Mouse (Mus musculus): ENCODE measurements around the gene Nfkbiz. TPM values are rescaled to one million over a fixed set of nuclear protein-coding genes. Genes with fewer than 3 reads are reported as not detected.

Gene Nfkbiz
- polyA plus RNA-seq, 1 experiment from 2014 or later = 3.9 TPM

- H3K9ac ChIP-seq (replicated peaks; ENCODE audit: low read length) = no peak overlapping the region
- DNase-seq (ENCODE audit: low spot score) = no peak
- H3K4me3 ChIP-seq (ENCODE audit: low read depth, low read length) = no peak overlapping the region
- H3K27me3 ChIP-seq (ENCODE audit: control insufficient read depth, insufficient read depth, low read length) = no peaks in the 10 kb centered on the region
- 77% methylated on average over 15 of the region's 15 CpGs for WGBS
- no peaks in the 10 kb centered on the region for H3K9me3 ChIP-seq (replicated peaks; ENCODE audit: control insufficient read depth, low read length)
- no peak overlapping the region; the same call in 1 of the 2 replicates for H3K4me2 ChIP-seq (ENCODE audit: low read depth, low read length)
- ATAC-seq (replicated peaks; ENCODE audit: insufficient number of reproducible peaks, low FRiP score, low TSS enrichment, low read depth) = no peak
- H3K4me1 ChIP-seq (ENCODE audit: control insufficient read depth, insufficient read depth, low read length) = no peaks in the 10 kb centered on the region
- H3K36me3 ChIP-seq (replicated peaks; ENCODE audit: control insufficient read depth, insufficient read depth, low read depth, low read length) = peaks cover 5% of the 10 kb centered on the region
- no peak overlapping the region for H3K27ac ChIP-seq (replicated peaks; ENCODE audit: low read depth, low read length)
These were observed 19.4 kb downstream of the Nfkbiz start for GRCm38 (mm10) chr16:55819186-55819861.

- H3K27me3 ChIP-seq (ENCODE audit: control insufficient read depth, insufficient read depth, low read length) = no peaks in the 10 kb centered on the region
- no peak overlapping the region for H3K27ac ChIP-seq (replicated peaks; ENCODE audit: low read depth, low read length)
- DNase-seq (ENCODE audit: low spot score) (no peak), ATAC-seq (replicated peaks; ENCODE audit: insufficient number of reproducible peaks, low FRiP score, low TSS enrichment, low read depth) (no peak)
- no peak overlapping the region for H3K9ac ChIP-seq (replicated peaks; ENCODE audit: low read length)
- no peaks in the 10 kb centered on the region for H3K9me3 ChIP-seq (replicated peaks; ENCODE audit: control insufficient read depth, low read length)
- peaks cover 5% of the 10 kb centered on the region for H3K36me3 ChIP-seq (replicated peaks; ENCODE audit: control insufficient read depth, insufficient read depth, low read depth, low read length)
- H3K4me1 ChIP-seq (ENCODE audit: control insufficient read depth, insufficient read depth, low read length) = no peaks in the 10 kb centered on the region
- 94% methylated on average over 28 of the region's 28 CpGs for WGBS
- H3K4me2 ChIP-seq (ENCODE audit: low read depth, low read length) = no peak overlapping the region
- H3K4me3 ChIP-seq (ENCODE audit: low read depth, low read length) = no peak overlapping the region
These were observed 20.8 kb downstream of the Nfkbiz start for GRCm38 (mm10) chr16:55817717-55818515.

DNA sequence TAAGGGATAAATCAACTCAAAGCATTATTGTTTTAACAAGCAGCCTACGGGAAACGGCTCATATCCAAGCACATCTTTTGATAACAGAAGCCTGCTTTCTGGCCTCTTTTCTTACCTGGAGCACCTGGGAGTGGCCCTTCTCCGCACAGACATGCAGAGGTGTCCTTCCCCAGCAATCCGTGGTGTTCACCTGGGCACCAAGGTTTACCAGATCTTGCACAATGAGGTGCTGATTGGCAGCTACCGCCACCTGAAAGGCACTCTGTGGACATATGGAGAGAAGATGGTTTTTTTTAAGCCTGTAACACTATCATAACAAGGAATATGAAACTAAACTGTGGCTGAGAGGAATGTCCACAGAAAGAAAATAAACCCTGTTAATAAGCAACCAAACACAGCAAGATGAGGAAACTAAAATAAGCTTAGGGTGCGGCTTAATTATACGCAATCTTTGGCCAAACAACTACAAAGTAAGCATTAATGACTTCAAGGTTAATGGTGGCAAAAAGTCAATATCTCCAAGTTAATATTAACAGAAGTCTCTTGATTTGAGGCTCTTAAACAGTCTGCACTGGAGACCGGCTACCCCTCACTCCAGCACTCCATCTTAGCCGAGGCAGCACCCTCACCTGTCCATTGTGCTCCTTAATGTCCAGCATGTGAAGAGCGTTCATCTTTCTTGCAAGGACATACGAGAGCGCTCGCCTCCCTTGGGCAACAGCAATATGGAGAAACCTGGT lies 22.3 kb downstream of the Nfkbiz start:
- Histone ChIP-seq H3K36me3 (replicated peaks; ENCODE audit: control insufficient read depth, insufficient read depth, low read depth, low read length) (peaks cover 5% of the 10 kb centered on the region), H3K4me3 (ENCODE audit: low read depth, low read length) (no peak overlapping the region), H3K9ac (replicated peaks; ENCODE audit: low read length) (no peak overlapping the region), H3K27me3 (ENCODE audit: control insufficient read depth, insufficient read depth, low read length) (no peaks in the 10 kb centered on the region), H3K27ac (replicated peaks; ENCODE audit: low read depth, low read length) (no peak overlapping the region), H3K9me3 (replicated peaks; ENCODE audit: control insufficient read depth, low read length) (no peaks in the 10 kb centered on the region), H3K4me1 (ENCODE audit: control insufficient read depth, insufficient read depth, low read length) (no peaks in the 10 kb centered on the region), H3K4me2 (ENCODE audit: low read depth, low read length) (no peak overlapping the region)
- DNase-seq (ENCODE audit: low spot score) = no peak
- WGBS = 93% methylated on average over 13 of the region's 13 CpGs
- ATAC-seq (replicated peaks; ENCODE audit: insufficient number of reproducible peaks, low FRiP score, low TSS enrichment, low read depth) = no peak

DNA sequence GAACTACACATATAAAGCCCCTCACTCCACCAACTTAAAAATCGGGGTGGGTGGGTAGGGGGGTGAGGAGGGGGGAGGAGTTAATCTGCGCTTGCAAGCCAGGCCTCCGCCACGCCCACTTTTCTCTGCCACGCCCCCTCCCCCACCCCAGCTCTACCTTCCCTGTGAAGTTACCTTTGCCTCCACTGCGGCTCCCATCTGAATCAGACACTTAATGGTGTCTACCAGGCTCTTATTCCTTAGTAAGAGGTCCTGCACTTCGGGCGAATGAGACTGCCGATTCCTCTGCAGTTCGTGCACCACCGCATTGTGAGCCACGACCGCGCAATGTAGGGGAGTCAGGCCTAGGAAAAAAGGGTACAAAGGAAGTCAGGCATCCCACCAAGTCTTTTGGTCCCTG lies 23.2 kb downstream of the Nfkbiz start:
- H3K27me3 ChIP-seq (ENCODE audit: control insufficient read depth, insufficient read depth, low read length) = no peaks in the 10 kb centered on the region
- no peak overlapping the region for H3K9ac ChIP-seq (replicated peaks; ENCODE audit: low read length)
- ATAC-seq (replicated peaks; ENCODE audit: insufficient number of reproducible peaks, low FRiP score, low TSS enrichment, low read depth) (no peak), DNase-seq (ENCODE audit: low spot score) (no peak)
- H3K4me3 ChIP-seq (ENCODE audit: low read depth, low read length) = no peak overlapping the region
- no peaks in the 10 kb centered on the region for H3K9me3 ChIP-seq (replicated peaks; ENCODE audit: control insufficient read depth, low read length)
- H3K4me1 ChIP-seq (ENCODE audit: control insufficient read depth, insufficient read depth, low read length) = no peaks in the 10 kb centered on the region
- H3K27ac ChIP-seq (replicated peaks; ENCODE audit: low read depth, low read length) = no peak overlapping the region
- 87% methylated on average over 14 of the region's 14 CpGs for WGBS
- no peak overlapping the region for H3K4me2 ChIP-seq (ENCODE audit: low read depth, low read length)
- H3K36me3 ChIP-seq (replicated peaks; ENCODE audit: control insufficient read depth, insufficient read depth, low read depth, low read length) = peaks cover 5% of the 10 kb centered on the region

- H3K36me3 ChIP-seq (replicated peaks; ENCODE audit: control insufficient read depth, insufficient read depth, low read depth, low read length) = peaks cover 5% of the 10 kb centered on the region
- H3K4me3 ChIP-seq (ENCODE audit: low read depth, low read length) = no peak overlapping the region
- ATAC-seq (replicated peaks; ENCODE audit: insufficient number of reproducible peaks, low FRiP score, low TSS enrichment, low read depth) (no peak), DNase-seq (ENCODE audit: low spot score) (no peak)
- WGBS = 95% methylated on average over 6 of the region's 6 CpGs
- H3K9me3 ChIP-seq (replicated peaks; ENCODE audit: control insufficient read depth, low read length) = no peaks in the 10 kb centered on the region
- H3K4me1 ChIP-seq (ENCODE audit: control insufficient read depth, insufficient read depth, low read length) = no peaks in the 10 kb centered on the region
- no peak overlapping the region for H3K9ac ChIP-seq (replicated peaks; ENCODE audit: low read length)
- no peak overlapping the region for H3K4me2 ChIP-seq (ENCODE audit: low read depth, low read length)
- H3K27me3 ChIP-seq (ENCODE audit: control insufficient read depth, insufficient read depth, low read length) = no peaks in the 10 kb centered on the region
- H3K27ac ChIP-seq (replicated peaks; ENCODE audit: low read depth, low read length) = no peak overlapping the region
These were observed 24.0 kb downstream of the Nfkbiz start for GRCm38 (mm10) chr16:55814686-55815085.

- peaks cover 5% of the 10 kb centered on the region for H3K36me3 ChIP-seq (replicated peaks; ENCODE audit: control insufficient read depth, insufficient read depth, low read depth, low read length)
- H3K9ac ChIP-seq (replicated peaks; ENCODE audit: low read length) = no peak overlapping the region
- DNase-seq (ENCODE audit: low spot score) (no peak), ATAC-seq (replicated peaks; ENCODE audit: insufficient number of reproducible peaks, low FRiP score, low TSS enrichment, low read depth) (no peak)
- no peaks in the 10 kb centered on the region for H3K9me3 ChIP-seq (replicated peaks; ENCODE audit: control insufficient read depth, low read length)
- no peaks in the 10 kb centered on the region for H3K27me3 ChIP-seq (ENCODE audit: control insufficient read depth, insufficient read depth, low read length)
- WGBS = 74% methylated on average over 15 of the region's 15 CpGs
- H3K4me1 ChIP-seq (ENCODE audit: control insufficient read depth, insufficient read depth, low read length) = no peaks in the 10 kb centered on the region
- H3K4me3 ChIP-seq (ENCODE audit: low read depth, low read length) = no peak overlapping the region
- no peak overlapping the region for H3K27ac ChIP-seq (replicated peaks; ENCODE audit: low read depth, low read length)
- no peak overlapping the region for H3K4me2 ChIP-seq (ENCODE audit: low read depth, low read length)
These were observed 24.8 kb downstream of the Nfkbiz start for GRCm38 (mm10) chr16:55813916-55814315.

DNA sequence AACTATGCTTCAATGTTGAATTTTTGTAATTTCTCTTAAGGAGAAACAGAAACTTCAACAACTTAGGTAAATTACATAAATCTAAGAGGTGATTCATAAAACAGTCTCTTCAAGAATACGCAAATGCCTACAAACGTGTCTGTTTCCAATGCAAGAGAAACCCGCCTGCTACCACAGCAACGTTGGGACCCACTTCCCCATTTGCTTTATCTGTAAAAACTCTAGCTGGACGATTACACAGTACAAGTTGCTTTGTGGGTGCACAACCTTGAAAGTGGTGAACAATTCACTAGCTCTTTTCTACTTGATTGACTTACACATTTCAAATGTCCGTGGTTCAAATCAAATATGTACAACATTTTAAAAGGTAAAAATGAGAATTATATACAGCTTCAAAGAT lies 26.9 kb downstream of the Nfkbiz start:
- no peaks in the 10 kb centered on the region for H3K27me3 ChIP-seq (ENCODE audit: control insufficient read depth, insufficient read depth, low read length)
- peaks cover 5% of the 10 kb centered on the region for H3K36me3 ChIP-seq (replicated peaks; ENCODE audit: control insufficient read depth, insufficient read depth, low read depth, low read length)
- DNase-seq (ENCODE audit: low spot score) (no peak), ATAC-seq (replicated peaks; ENCODE audit: insufficient number of reproducible peaks, low FRiP score, low TSS enrichment, low read depth) (no peak)
- H3K4me2 ChIP-seq (ENCODE audit: low read depth, low read length) = no peak overlapping the region
- no peaks in the 10 kb centered on the region for H3K9me3 ChIP-seq (replicated peaks; ENCODE audit: control insufficient read depth, low read length)
- no peak overlapping the region for H3K9ac ChIP-seq (replicated peaks; ENCODE audit: low read length)
- 90% methylated on average over 6 of the region's 6 CpGs for WGBS
- no peak overlapping the region for H3K27ac ChIP-seq (replicated peaks; ENCODE audit: low read depth, low read length)
- H3K4me1 ChIP-seq (ENCODE audit: control insufficient read depth, insufficient read depth, low read length) = no peaks in the 10 kb centered on the region
- no peak overlapping the region for H3K4me3 ChIP-seq (ENCODE audit: low read depth, low read length)

All from embryonic facial prominence, embryonic 11.5 days (tissue).